Comparison of ENCODE assay signal across 25 mouse cellular contexts in the genomic region with DNA sequence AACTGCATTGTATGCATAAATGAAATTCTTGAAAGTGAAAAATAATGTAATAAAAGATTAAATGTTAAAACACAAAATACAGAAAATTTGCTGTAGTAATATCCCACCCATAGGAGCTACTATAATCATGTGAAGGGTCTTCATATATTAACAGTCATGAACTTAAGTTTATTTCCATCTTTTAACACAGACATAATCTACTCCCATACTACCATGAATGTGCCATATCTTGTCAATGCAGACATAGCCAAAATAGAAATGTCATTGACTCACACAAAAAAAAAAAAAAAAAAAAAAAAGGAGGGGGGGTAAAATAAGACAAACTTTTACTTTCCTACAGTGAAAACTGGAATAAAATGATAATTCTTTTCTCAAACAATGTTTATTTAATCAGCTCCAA. TPM values are rescaled to one million over a fixed set of nuclear protein-coding genes. Genes with fewer than 3 reads are reported as not detected.
DNase-seq lines count a peak whose midpoint lies in the region; ATAC-seq and TF ChIP-seq lines count a peak whose summit lies in the region.
"Had no signal": no experiment of that assay in that cellular context is flagged by ENCODE, and none has a peak within 500 bp of the region (broad histone marks: within the 10 kb centered on the region; RNA-seq: fewer than 3 reads in every experiment).

No protein-coding gene starts in this region.

- DNase-seq in MEL (ENCODE audit: low read depth, low spot score): no peak
- no peak for DNase-seq in liver, embryonic 14.5 days (ENCODE audit: low read depth in 3 of 3, low spot score in 3 of 3)
- DNase-seq in Muller cell, postnatal 12 days (ENCODE audit: inconsistent ontology term): no peak
- no peak for DNase-seq in natural killer cell, adult 2 months (ENCODE audit: low spot score in 2 of 2)
- no peak for DNase-seq in gastrocnemius, postnatal 25 days
- DNase-seq: adrenal gland, adult 2 months; adrenal gland, postnatal 10 days; adrenal gland, postnatal 25 days; cerebellum, adult 11 months; cerebellum, adult 18-20 months; cerebellum, adult 8-10 months; cerebellum, adult 9-11 months; cerebellum, postnatal 14 days; cerebellum, postnatal 36 days; embryo, embryonic 11 days had no signal

- no peak overlapping the region for H3K9ac ChIP-seq in MEL (ENCODE audit: control insufficient read depth, low read depth, low read length, poor library complexity, severe bottlenecking)
- H3K9ac ChIP-seq in liver, embryonic 12.5 days: no peak overlapping the region
- no peak overlapping the region for H3K9ac ChIP-seq in liver, embryonic 14.5 days (replicated peaks)
- H3K9ac ChIP-seq in liver, embryonic 16.5 days (ENCODE audit: low read depth, low read length): no peak overlapping the region
- H3K9ac ChIP-seq in kidney, embryonic 14.5 days (ENCODE audit: low read depth, low read length): no peak overlapping the region
- H3K9ac ChIP-seq: embryonic facial prominence, embryonic 13.5 days; embryonic facial prominence, embryonic 15.5 days; forebrain, embryonic 12.5 days had no signal

- H3K9me3 ChIP-seq in MEL (replicated peaks; ENCODE audit: insufficient read depth, low read length): no peaks in the 10 kb centered on the region
- H3K9me3 ChIP-seq in liver, embryonic 12.5 days (replicated peaks): no peaks in the 10 kb centered on the region
- no peaks in the 10 kb centered on the region for H3K9me3 ChIP-seq in liver, embryonic 14.5 days (ENCODE audit: control insufficient read depth, low read length)
- no peaks in the 10 kb centered on the region for H3K9me3 ChIP-seq in liver, embryonic 16.5 days (replicated peaks; ENCODE audit: control insufficient read depth, low read length)
- H3K9me3 ChIP-seq in kidney, embryonic 14.5 days (ENCODE audit: control insufficient read depth, low read length): no peaks in the 10 kb centered on the region
- H3K9me3 ChIP-seq: embryonic facial prominence, embryonic 13.5 days; embryonic facial prominence, embryonic 15.5 days; forebrain, embryonic 10.5 days; forebrain, embryonic 12.5 days had no signal

- no peak for TF ChIP-seq CTCF in MEL (IDR thresholded peaks at IDR 0.05 in 2 of 3, conservative IDR thresholded peaks at IDR 0.05 in 1 of 3; ENCODE audit: control insufficient read depth in 1 of 3, insufficient read depth in 1 of 3, low read depth in 2 of 3, low read length in 3 of 3, poor library complexity in 1 of 3, severe bottlenecking in 1 of 3)
- no peak for TF ChIP-seq CTCF in liver, embryonic 14.5 days (IDR thresholded peaks at IDR 0.05; ENCODE audit: low read depth)

- peaks cover 4 to 12% of the 10 kb centered on the region in 2 experiments; a peak in 2 of 4 replicates for H3K4me1 ChIP-seq in MEL (ENCODE audit: control insufficient read depth in 1 of 2, insufficient read depth in 2 of 2, low read length in 2 of 2)
- H3K4me1 ChIP-seq in liver, embryonic 12.5 days: peaks cover 37% of the 10 kb centered on the region
- peaks cover 3 to 4% of the 10 kb centered on the region in 2 experiments for H3K4me1 ChIP-seq in liver, embryonic 14.5 days (replicated peaks; ENCODE audit: control insufficient read depth in 2 of 2, insufficient read depth in 2 of 2, low read length in 1 of 2)
- H3K4me1 ChIP-seq in liver, embryonic 16.5 days (ENCODE audit: control insufficient read depth, low read depth, low read length): peaks cover 8% of the 10 kb centered on the region
- no peaks in the 10 kb centered on the region for H3K4me1 ChIP-seq in kidney, embryonic 14.5 days (ENCODE audit: control insufficient read depth, insufficient read depth, low read length)
- H3K4me1 ChIP-seq: embryonic facial prominence, embryonic 13.5 days had no signal

- no peak overlapping the region for H3K27ac ChIP-seq in MEL (ENCODE audit: control insufficient read depth, low read depth, low read length)
- no peak overlapping the region for H3K27ac ChIP-seq in liver, embryonic 12.5 days
- no peak overlapping the region for H3K27ac ChIP-seq in liver, embryonic 14.5 days
- H3K27ac ChIP-seq in liver, embryonic 16.5 days (ENCODE audit: low read length): no peak overlapping the region
- no peak overlapping the region for H3K27ac ChIP-seq in kidney, embryonic 14.5 days (ENCODE audit: low read depth, low read length)
- H3K27ac ChIP-seq: embryonic facial prominence, embryonic 13.5 days; embryonic facial prominence, embryonic 15.5 days; forebrain, embryonic 10.5 days; forebrain, embryonic 12.5 days had no signal

- H3K4me2 ChIP-seq in liver, embryonic 12.5 days: no peak overlapping the region; the same call in 1 of the 2 replicates
- no peak overlapping the region for H3K4me2 ChIP-seq in liver, embryonic 14.5 days (ENCODE audit: low read depth)
- H3K4me2 ChIP-seq in liver, embryonic 16.5 days (ENCODE audit: low read depth, low read length): no peak overlapping the region
- no peak overlapping the region for H3K4me2 ChIP-seq in kidney, embryonic 14.5 days (replicated peaks; ENCODE audit: low read depth, low read length)
- H3K4me2 ChIP-seq: embryonic facial prominence, embryonic 13.5 days; embryonic facial prominence, embryonic 15.5 days; forebrain, embryonic 12.5 days had no signal

- ATAC-seq in liver, embryonic 12.5 days: peak; percentile 77
- ATAC-seq in liver, embryonic 14.5 days (ENCODE audit: insufficient read depth): peak; percentile 54; the same call in 1 of the 2 replicates
- peak; percentile 41; the same call in 1 of the 2 replicates for ATAC-seq in liver, embryonic 16.5 days (ENCODE audit: low read depth)
- no peak for ATAC-seq in kidney, embryonic 14.5 days (ENCODE audit: low FRiP score, low TSS enrichment)
- ATAC-seq: forebrain, embryonic 14.5 days; forebrain, embryonic 16.5 days had no signal

- no peak overlapping the region for H3K4me3 ChIP-seq in MEL (ENCODE audit: control insufficient read depth in 1 of 2, insufficient read depth in 1 of 2, low read depth in 2 of 2, low read length in 2 of 2)
- no peak overlapping the region for H3K4me3 ChIP-seq in liver, embryonic 12.5 days
- H3K4me3 ChIP-seq in liver, embryonic 14.5 days (ENCODE audit: insufficient read depth in 1 of 2, low read depth in 2 of 2, low read length in 2 of 2): no peak overlapping the region
- no peak overlapping the region for H3K4me3 ChIP-seq in liver, embryonic 16.5 days (ENCODE audit: low read depth, low read length)
- no peak overlapping the region for H3K4me3 ChIP-seq in kidney, embryonic 14.5 days (ENCODE audit: low read length)
- H3K4me3 ChIP-seq: embryonic facial prominence, embryonic 13.5 days; embryonic facial prominence, embryonic 15.5 days; erythroblast, embryonic 14.5 days; forebrain, embryonic 10.5 days; forebrain, embryonic 12.5 days had no signal

- H3K79me2 ChIP-seq in MEL (ENCODE audit: control insufficient read depth, insufficient read depth, low read length, poor library complexity): peaks cover 34% of the 10 kb centered on the region

- no peaks in the 10 kb centered on the region for H3K27me3 ChIP-seq in MEL (ENCODE audit: control insufficient read depth in 1 of 2, insufficient read depth in 2 of 2, low read length in 2 of 2)
- H3K27me3 ChIP-seq in liver, embryonic 12.5 days (replicated peaks): no peaks in the 10 kb centered on the region
- H3K27me3 ChIP-seq in liver, embryonic 14.5 days (ENCODE audit: control insufficient read depth, insufficient read depth, low read length): no peaks in the 10 kb centered on the region
- no peaks in the 10 kb centered on the region for H3K27me3 ChIP-seq in liver, embryonic 16.5 days (ENCODE audit: control insufficient read depth, insufficient read depth, low read depth, low read length)
- H3K27me3 ChIP-seq in kidney, embryonic 14.5 days (ENCODE audit: control insufficient read depth, insufficient read depth, low read length): no peaks in the 10 kb centered on the region
- H3K27me3 ChIP-seq: embryonic facial prominence, embryonic 13.5 days; embryonic facial prominence, embryonic 15.5 days; forebrain, embryonic 12.5 days had no signal

- no peak for TF ChIP-seq POLR2A in MEL (IDR thresholded peaks at IDR 0.05; ENCODE audit: control insufficient read depth in 1 of 2, insufficient read depth in 1 of 2, low read depth in 1 of 2, low read length in 2 of 2, poor library complexity in 1 of 2)

- no peak for TF ChIP-seq RAD21 in MEL (IDR thresholded peaks at IDR 0.05; ENCODE audit: low read depth, low read length)

- no peak; a peak in 1 of 4 replicates for TF ChIP-seq EP300 in MEL (IDR thresholded peaks at IDR 0.05; ENCODE audit: low read depth in 1 of 2, low read length in 2 of 2)
- TF ChIP-seq EP300 in liver, embryonic 14.5 days (IDR thresholded peaks at IDR 0.05; ENCODE audit: low read depth): peak; percentile 39; the same call in 1 of the 2 replicates

- H3K36me3 ChIP-seq in MEL (ENCODE audit: control insufficient read depth in 1 of 2, insufficient read depth in 2 of 2, low read length in 2 of 2): peaks cover 0 to 34% of the 10 kb centered on the region in 2 experiments; a peak in 2 of 4 replicates
- H3K36me3 ChIP-seq in liver, embryonic 12.5 days: no peaks in the 10 kb centered on the region
- no peaks in the 10 kb centered on the region for H3K36me3 ChIP-seq in liver, embryonic 14.5 days (replicated peaks; ENCODE audit: control insufficient read depth, insufficient read depth, low read depth)
- no peaks in the 10 kb centered on the region for H3K36me3 ChIP-seq in liver, embryonic 16.5 days (ENCODE audit: control insufficient read depth, insufficient read depth)
- no peaks in the 10 kb centered on the region for H3K36me3 ChIP-seq in kidney, embryonic 14.5 days (ENCODE audit: control insufficient read depth, insufficient read depth, low read length)
- H3K36me3 ChIP-seq: embryonic facial prominence, embryonic 13.5 days; embryonic facial prominence, embryonic 15.5 days; forebrain, embryonic 10.5 days; forebrain, embryonic 12.5 days had no signal

TF ChIP-seq in MEL, 35 proteins besides CTCF, POLR2A, EP300 and RAD21:
- TF ChIP-seq MAZ (IDR thresholded peaks at IDR 0.05; ENCODE audit: low read depth, low read length) (no peak), ZNF384 (IDR thresholded peaks at IDR 0.05; ENCODE audit: low read depth, low read length) (peak; percentile 57)

RNA-seq across cellular contexts. Expression of gene Rasa1, which starts 6.3 kb away (rescaled TPM):
- 14.0 and 14.3 TPM in 2 replicates for total RNA-seq in MEL (2012; rRNA removed)
- polyA plus RNA-seq in MEL (2012; ENCODE audit: insufficient read depth in 1 of 2, insufficient read length in 2 of 2, low read depth in 1 of 2, low replicate concordance in 2 of 2, missing spikeins in 1 of 2): 10 to 100 TPM in 1 of 2 experiments, not detected in 1; 22.3 TPM
- polyA plus RNA-seq in liver, embryonic 12.5 days (2016; fragmentation: Nextera tagmentation; extraction: Ambion mirVana): 16.4 and 17.9 TPM in 2 replicates
- polyA plus RNA-seq in liver, embryonic 14.5 days (2012; rRNA removed): 6.1 and 9.2 TPM in 2 replicates
- 14.0 and 18.1 TPM in 2 replicates for polyA plus RNA-seq in liver, embryonic 14.5 days (2014; fragmentation: Nextera tagmentation; extraction: Ambion mirVana)
- polyA plus RNA-seq in liver, embryonic 16.5 days (2015; fragmentation: Nextera tagmentation; extraction: Ambion mirVana): 9.4 and 11.4 TPM in 2 replicates
- 57.4 and 63.0 TPM in 2 replicates for polyA plus RNA-seq in kidney, embryonic 14.5 days (2014; fragmentation: Nextera tagmentation; extraction: Ambion mirVana)
- total RNA-seq in gastrocnemius, postnatal 25 days (2021): 10 to 100 TPM; 14.9 to 15.4 TPM
